Mouse (Mus musculus) CH12.LX (cell line): Measurements from ENCODE around the gene Ctsll3.

Source experiments
- CHD1 ChIP-seq: IDR thresholded peaks from 2 replicates; pipeline ENCODE4 v1.6.1; 2012; ENCODE audit warnings: low read depth, low read length, improper control_type of control experiment, inconsistent platforms
- CTCF ChIP-seq, 2 experiments: IDR thresholded peaks in 1 of 2; conservative IDR thresholded peaks in 1 of 2; 2 replicates each; pipeline ENCODE4 v1.5.1; 2011 to 2012; ENCODE audit warnings: low read depth in 2 of 2, low read length in 2 of 2, improper control_type of control experiment in 1 of 2, inconsistent platforms in 1 of 2, mild to moderate bottlenecking in 1 of 2, moderate library complexity in 1 of 2
- EP300 ChIP-seq: IDR thresholded peaks from 2 replicates; pipeline ENCODE4 v1.6.1; 2011; ENCODE audit warnings: low read length, improper control_type of control experiment
- MEF2A ChIP-seq: IDR thresholded peaks from 2 replicates; pipeline ENCODE4 v1.6.1; 2014; ENCODE audit warnings: low read depth, mild to moderate bottlenecking, inconsistent platforms, low read length, improper control_type of control experiment, borderline replicate concordance
- MXI1 ChIP-seq: IDR thresholded peaks from 2 replicates; pipeline ENCODE4 v1.6.1; 2011; ENCODE audit warnings: mild to moderate bottlenecking, low read depth, low read length, improper control_type of control experiment
- POLR2A ChIP-seq: IDR thresholded peaks from 2 replicates; pipeline ENCODE4 v1.6.1; 2011; ENCODE audit warnings: low read depth, mild to moderate bottlenecking, improper control_type of control experiment, low read length
- TCF12 ChIP-seq: IDR thresholded peaks from 2 replicates; pipeline ENCODE4 v1.6.1; 2014; ENCODE audit warnings: low read depth, mild to moderate bottlenecking, inconsistent platforms, low read length, improper control_type of control experiment
- ZNF384 ChIP-seq: IDR thresholded peaks from 2 replicates; pipeline ENCODE4 v1.6.1; 2012; ENCODE audit warnings: low read depth, low read length, improper control_type of control experiment, inconsistent platforms

GRCm38 (mm10) chr13:60750930-60751329 lies 51.7 kb downstream of the Ctsll3 start:
- no peak for TF ChIP-seq CTCF (conservative IDR thresholded peaks at IDR 0.05 in 1 of 2, IDR thresholded peaks at IDR 0.05 in 1 of 2; ENCODE audit: low read depth in 2 of 2, low read length in 2 of 2)
- TF ChIP-seq CHD1: no peak
- TF ChIP-seq EP300: no peak
- TF ChIP-seq MEF2A: no peak
- TF ChIP-seq ZNF384: no peak
- TF ChIP-seq TCF12: no peak
- TF ChIP-seq POLR2A: no peak
- no peak for TF ChIP-seq MXI1
